Mouse (Mus musculus) testis, adult 10 weeks (tissue): ENCODE measurements around the gene Dpy19l2. TPM values are rescaled to one million over a fixed set of nuclear protein-coding genes. Genes with fewer than 3 reads are reported as not detected.

ENCODE experiments used
- polyA plus RNA-seq: library from polyadenylated mRNA; stranded (reverse); fragments of 350-450 nt; fragmentation: Illumina TruSeq; extraction: RNeasy Lipid Tissue Mini Kit (QIAGEN cat#74804); gene quantifications from one replicate; pipeline ENCODE4 v1.2.3, GENCODE M21; 2014; ENCODE audit warnings: low read depth, low replicate concordance

The Dpy19l2 gene
- 324 TPM for polyA plus RNA-seq

DNA sequence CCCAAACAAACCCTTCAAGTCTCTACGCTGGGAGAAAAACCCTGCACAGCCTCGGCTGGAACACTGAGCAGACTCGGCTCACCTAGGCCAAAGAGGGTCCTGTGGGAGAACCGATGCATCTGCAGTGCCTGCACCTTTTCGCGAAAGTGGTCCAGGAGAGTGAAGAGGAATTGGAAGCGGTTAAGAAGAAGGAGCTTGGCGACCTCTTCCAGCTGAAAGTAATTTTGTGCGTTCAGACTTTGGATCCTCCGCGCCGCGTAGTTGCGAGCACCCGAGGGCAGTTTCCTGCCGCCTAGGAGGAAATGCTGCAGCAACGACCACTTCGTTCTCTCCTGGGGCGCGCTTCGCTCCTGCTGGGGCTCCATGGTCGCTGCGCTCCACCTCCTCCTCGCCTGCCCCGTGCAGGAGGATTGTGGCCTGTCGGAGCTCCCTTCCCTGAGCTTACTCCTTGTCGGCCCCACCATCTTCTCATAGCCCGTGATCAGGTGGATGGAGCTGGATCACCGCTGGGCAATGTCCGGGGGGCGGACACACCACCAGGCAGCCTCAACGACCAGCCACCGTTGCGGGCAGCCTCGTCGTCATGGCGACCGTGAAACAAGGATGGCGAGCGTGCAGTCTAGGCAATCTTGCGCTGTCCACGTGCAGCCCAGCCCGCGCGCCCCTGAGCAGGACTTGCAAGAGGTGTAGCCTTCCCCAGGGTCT is at the start of gene Dpy19l2:
TSS of gene Dpy19l2 (minus strand) at position 594 of the 705 bp plus-strand sequence.

GRCm38 (mm10) chr9:24624896-24625295 is 71.2 kb downstream of the Dpy19l2 start, which contains the start of gene Cypt4:
Gene Cypt4 (plus strand): TSS chr9:24625196.

Other genes starting within 250 kb of the Dpy19l2 start
- gene Dpy19l1, start 193.2 kb downstream of the Dpy19l2 start, polyA plus RNA-seq = 68.3 TPM
- 408 TPM for gene Cypt4, start 71.1 kb downstream of the Dpy19l2 start, polyA plus RNA-seq
- gene Tbx20, start 78.0 kb upstream of the Dpy19l2 start, polyA plus RNA-seq = 0.04 TPM